Mouse (Mus musculus): Measurements from ENCODE around the gene Nudt22. TPM values are rescaled to one million over a fixed set of nuclear protein-coding genes. Genes with fewer than 3 reads are reported as not detected.

Gene Nudt22
- polyA plus RNA-seq, 1 experiment from 2014 or later = 19.1 TPM

- WGBS = 2% methylated on average over 38 of the region's 38 CpGs
- peak; percentile 90 for ATAC-seq
- peak within 1 kb of the TSS; percentile 86 for H3K27ac ChIP-seq
- peaks cover 42% of the 10 kb centered on the region for H3K36me3 ChIP-seq (ENCODE audit: poor library complexity, severe bottlenecking)
- H3K9ac ChIP-seq = peak within 1 kb of the TSS; percentile 73
- H3K4me2 ChIP-seq = peak within 1 kb of the TSS; percentile 91
- H3K9me3 ChIP-seq (replicated peaks) = no peaks in the 10 kb centered on the region
- peaks cover 43% of the 10 kb centered on the region for H3K4me1 ChIP-seq
- H3K27me3 ChIP-seq = no peaks in the 10 kb centered on the region
- H3K4me3 ChIP-seq = peak within 1 kb of the TSS; percentile 52
Measured at GRCm38 (mm10) chr19:6980381-6981093, 15.4 kb downstream of the Nudt22 start, which contains the start of gene Fkbp2. TSS of gene Fkbp2 (minus strand) at chr19:6980501.

GRCm38 (mm10) chr19:6979486-6980380, 16.2 kb downstream of the Nudt22 start:
- ATAC-seq = peak; percentile 85
- Histone ChIP-seq H3K9me3 (replicated peaks) (no peaks in the 10 kb centered on the region), H3K4me2 (peak overlapping the region; percentile 91), H3K36me3 (ENCODE audit: poor library complexity, severe bottlenecking) (peaks cover 34% of the 10 kb centered on the region), H3K27ac (peak overlapping the region; percentile 86), H3K4me1 (peaks cover 43% of the 10 kb centered on the region), H3K4me3 (peak overlapping the region; percentile 52), H3K9ac (peak overlapping the region; percentile 73), H3K27me3 (no peaks in the 10 kb centered on the region)
- WGBS = under 1% methylated on average over 56 of the region's 59 CpGs

GRCm38 (mm10) chr19:6979001-6979479, 16.9 kb downstream of the Nudt22 start:
- H3K9ac ChIP-seq = peak overlapping the region; percentile 73
- ATAC-seq = no peak
- peak overlapping the region; percentile 52 for H3K4me3 ChIP-seq
- H3K4me2 ChIP-seq = peak overlapping the region; percentile 91
- 10% methylated on average over 11 of the region's 11 CpGs for WGBS
- H3K4me1 ChIP-seq = peaks cover 44% of the 10 kb centered on the region
- H3K36me3 ChIP-seq (ENCODE audit: poor library complexity, severe bottlenecking) = peaks cover 32% of the 10 kb centered on the region
- H3K27ac ChIP-seq = peak overlapping the region; percentile 86
- no peaks in the 10 kb centered on the region for H3K27me3 ChIP-seq
- H3K9me3 ChIP-seq (replicated peaks) = no peaks in the 10 kb centered on the region

- 54% methylated on average over 3 of the region's 3 CpGs for WGBS
- H3K27me3 ChIP-seq = no peaks in the 10 kb centered on the region
Measured at GRCm38 (mm10) chr19:6978639-6978974, 17.3 kb downstream of the Nudt22 start.

GRCm38 (mm10) chr19:6977759-6978638, 17.9 kb downstream of the Nudt22 start:
- Histone ChIP-seq H3K36me3 (ENCODE audit: poor library complexity, severe bottlenecking) (peaks cover 32% of the 10 kb centered on the region), H3K27me3 (no peaks in the 10 kb centered on the region), H3K4me3 (peak overlapping the region; percentile 52), H3K9ac (peak overlapping the region; percentile 73), H3K27ac (peak overlapping the region; percentile 86), H3K4me2 (peak overlapping the region; percentile 91), H3K4me1 (peaks cover 48% of the 10 kb centered on the region), H3K9me3 (replicated peaks) (no peaks in the 10 kb centered on the region)
- no peak for ATAC-seq
- 88% methylated on average over 13 of the region's 13 CpGs for WGBS

More at GRCm38 (mm10) chr19:6978639-6978974, 17.3 kb downstream of the Nudt22 start:
- ATAC-seq = no peak
- Histone ChIP-seq H3K27ac (peak overlapping the region; percentile 86), H3K4me2 (peak overlapping the region; percentile 91), H3K9me3 (replicated peaks) (no peaks in the 10 kb centered on the region), H3K4me3 (peak overlapping the region; percentile 52), H3K36me3 (ENCODE audit: poor library complexity, severe bottlenecking) (peaks cover 32% of the 10 kb centered on the region), H3K4me1 (peaks cover 48% of the 10 kb centered on the region), H3K9ac (peak overlapping the region; percentile 73; the same call in 1 of the 2 replicates)

GRCm38 (mm10) chr19:6975537-6976521, 20.1 kb downstream of the Nudt22 start, which contains the start of gene Plcb3:
TSS of gene Plcb3 (minus strand) at chr19:6976470.
- peaks cover 44% of the 10 kb centered on the region for H3K4me1 ChIP-seq
- ATAC-seq = peak; percentile 5; the same call in 1 of the 2 replicates
- WGBS = 0% methylated on average over 16 of the region's 16 CpGs

GRCm38 (mm10) chr19:6974211-6975205, 21.4 kb downstream of the Nudt22 start, which contains the start of gene Ppp1r14b:
TSS of gene Ppp1r14b (plus strand) at chr19:6974968.
- H3K4me2 ChIP-seq = peak within 1 kb of the TSS; percentile 91
- peak; percentile 67 for ATAC-seq
- H3K27ac ChIP-seq = peak within 1 kb of the TSS; percentile 96
- H3K4me3 ChIP-seq = peak within 1 kb of the TSS; percentile 89
- H3K9me3 ChIP-seq (replicated peaks) = no peaks in the 10 kb centered on the region
- peak within 1 kb of the TSS; percentile 88 for H3K9ac ChIP-seq
- under 1% methylated on average over 51 of the region's 84 CpGs for WGBS
- H3K4me1 ChIP-seq = peaks cover 54% of the 10 kb centered on the region
- H3K27me3 ChIP-seq = peaks cover 26% of the 10 kb centered on the region
- peaks cover 23% of the 10 kb centered on the region for H3K36me3 ChIP-seq (ENCODE audit: poor library complexity, severe bottlenecking)

More at GRCm38 (mm10) chr19:6975537-6976521, 20.1 kb downstream of the Nudt22 start, which contains the start of gene Plcb3:
- Histone ChIP-seq H3K36me3 (ENCODE audit: poor library complexity, severe bottlenecking) (peaks cover 23% of the 10 kb centered on the region), H3K9me3 (replicated peaks) (no peaks in the 10 kb centered on the region), H3K4me2 (peak within 1 kb of the TSS; percentile 91), H3K4me3 (peak within 1 kb of the TSS; percentile 89), H3K27me3 (peaks cover 14% of the 10 kb centered on the region), H3K9ac (peak within 1 kb of the TSS; percentile 88), H3K27ac (peak within 1 kb of the TSS; percentile 96)

GRCm38 (mm10) chr19:6973581-6974190, 22.2 kb downstream of the Nudt22 start:
- Histone ChIP-seq H3K36me3 (ENCODE audit: poor library complexity, severe bottlenecking) (peaks cover 21% of the 10 kb centered on the region), H3K9ac (peak overlapping the region; percentile 88; the same call in 1 of the 2 replicates), H3K4me2 (peak overlapping the region; percentile 91), H3K9me3 (replicated peaks) (no peaks in the 10 kb centered on the region), H3K4me1 (peaks cover 52% of the 10 kb centered on the region), H3K27ac (no peak overlapping the region), H3K4me3 (peak overlapping the region; percentile 89), H3K27me3 (peaks cover 35% of the 10 kb centered on the region)
- 33% methylated on average over 12 of the region's 12 CpGs for WGBS
- no peak for ATAC-seq

GRCm38 (mm10) chr19:6972247-6972917, 23.5 kb downstream of the Nudt22 start:
- Histone ChIP-seq H3K27me3 (peaks cover 45% of the 10 kb centered on the region), H3K27ac (no peak overlapping the region), H3K4me3 (no peak overlapping the region), H3K4me1 (peaks cover 42% of the 10 kb centered on the region), H3K9ac (no peak overlapping the region), H3K9me3 (replicated peaks) (no peaks in the 10 kb centered on the region), H3K4me2 (no peak overlapping the region), H3K36me3 (ENCODE audit: poor library complexity, severe bottlenecking) (peaks cover 8% of the 10 kb centered on the region)
- WGBS = 85% methylated on average over 13 of the region's 13 CpGs
- ATAC-seq = no peak

Data from forebrain, embryonic 13.5 days (tissue).